Mouse (Mus musculus): Measurements from ENCODE around the gene Susd4. TPM values are rescaled to one million over a fixed set of nuclear protein-coding genes. Genes with fewer than 3 reads are reported as not detected.

Gene Susd4
- polyA plus RNA-seq (2012; rRNA removed), result 0.46 and 0.54 TPM in 2 replicates

DNA sequence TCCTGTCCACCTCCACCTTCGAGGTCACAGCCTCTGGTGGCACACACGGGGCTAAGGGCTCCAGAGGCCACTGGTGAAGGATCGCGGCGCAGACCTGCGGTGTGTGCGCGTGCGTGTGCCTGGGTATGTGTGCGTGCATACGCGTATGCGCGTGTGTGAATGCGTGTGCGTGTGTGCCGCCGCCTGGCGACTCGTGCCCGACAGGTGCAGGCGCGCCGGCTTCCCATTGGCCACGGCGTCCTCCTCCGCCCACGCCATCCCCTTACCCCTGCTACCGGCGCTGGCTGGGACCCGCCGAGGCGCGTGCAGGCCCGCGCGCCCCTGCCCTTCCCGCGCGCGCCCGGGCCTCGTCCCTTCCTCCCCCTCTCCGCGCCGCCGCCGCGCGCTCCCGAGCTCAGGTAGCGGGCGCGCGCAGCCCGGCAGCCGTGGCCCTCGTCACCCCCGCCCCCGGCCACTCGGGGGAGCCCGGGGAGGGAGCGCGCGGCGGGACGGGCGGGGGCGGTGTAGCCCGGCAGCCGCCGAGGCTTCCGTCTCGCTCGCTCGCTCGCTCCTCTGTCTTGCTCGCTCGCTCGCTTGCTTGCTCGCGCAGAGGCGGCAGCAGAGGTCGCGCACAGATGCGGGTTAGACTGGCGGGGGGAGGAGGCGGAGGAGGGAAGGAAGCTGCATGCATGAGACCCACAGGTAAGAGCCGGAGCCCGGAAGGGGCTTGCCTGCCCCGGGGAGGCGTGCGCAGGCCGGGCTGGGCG is at the start of gene Susd4:
Gene Susd4 (plus strand): TSS at position 145 of the 746 bp plus-strand sequence.
- no peak for TF ChIP-seq POLR2A (IDR thresholded peaks at IDR 0.05; ENCODE audit: low read depth, low read length)
- no peak for TF ChIP-seq CTCF (IDR thresholded peaks at IDR 0.05; ENCODE audit: extremely low read depth, insufficient read depth, insufficient read length, insufficient replicate concordance)
- Histone ChIP-seq H3K27me3 (ENCODE audit: control insufficient read depth, insufficient read depth, low read length) (peaks cover 4% of the 10 kb centered on the region; the same call in 1 of the 2 replicates), H3K27ac (ENCODE audit: insufficient read depth, low read length) (no peak within 1 kb of the TSS), H3K36me3 (ENCODE audit: control insufficient read depth, insufficient read depth, low read length) (no peaks in the 10 kb centered on the region), H3K4me1 (ENCODE audit: control insufficient read depth, insufficient read depth, insufficient read length) (peaks cover 3% of the 10 kb centered on the region; the same call in 1 of the 2 replicates), H3K4me3 (ENCODE audit: extremely low read depth, insufficient read depth, insufficient read length) (peak within 1 kb of the TSS; percentile 49)
- under 1% methylated on average over 81 of the region's 95 CpGs for WGBS
- DNase-seq (ENCODE audit: low read depth in 1 of 2, low spot score in 2 of 2), result peak in 1 of 2 experiments; percentile 26

DNA sequence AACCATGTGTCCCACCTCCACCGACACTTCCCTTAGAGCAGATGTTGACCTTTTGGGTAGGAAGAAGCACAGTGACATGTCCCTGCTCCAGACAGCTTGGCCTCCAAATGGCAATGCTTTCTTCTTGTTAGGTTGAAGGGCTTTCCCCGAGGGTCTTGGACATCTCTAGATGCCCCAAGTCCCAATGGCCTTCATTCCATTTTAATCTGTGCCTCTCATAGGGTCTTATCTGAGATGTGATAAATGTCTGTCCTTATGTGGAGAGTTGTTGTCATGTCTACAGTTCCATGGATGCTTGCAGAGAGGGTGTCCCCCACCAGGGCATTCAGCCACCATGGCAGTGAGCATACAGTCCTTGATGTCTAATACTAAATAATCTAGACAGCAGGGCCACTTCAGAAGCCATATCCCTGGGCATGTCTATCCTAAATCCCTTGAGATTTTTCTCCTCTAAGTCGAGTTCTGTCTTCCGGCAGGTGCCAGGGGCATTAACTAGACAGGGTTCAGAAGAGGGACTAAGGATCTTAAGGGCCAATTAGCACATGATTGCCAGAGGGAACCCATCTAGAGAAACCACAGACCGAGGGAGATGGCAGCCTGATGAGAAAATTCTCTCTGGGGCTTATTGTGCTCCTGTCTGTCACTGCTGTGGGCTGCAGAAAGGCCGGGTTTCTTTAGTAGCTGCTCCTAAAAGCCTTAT is 49.3 kb upstream of the Susd4 start:
- H3K36me3 ChIP-seq (ENCODE audit: control insufficient read depth, insufficient read depth, low read length), result no peaks in the 10 kb centered on the region
- no peaks in the 10 kb centered on the region for H3K4me1 ChIP-seq (ENCODE audit: control insufficient read depth, insufficient read depth, insufficient read length)
- no peak overlapping the region for H3K27ac ChIP-seq (ENCODE audit: insufficient read depth, low read length)
- no peaks in the 10 kb centered on the region for H3K27me3 ChIP-seq (ENCODE audit: control insufficient read depth, insufficient read depth, low read length)
- no peak overlapping the region for H3K4me3 ChIP-seq (ENCODE audit: extremely low read depth, insufficient read depth, insufficient read length)
- 85% methylated on average over 6 of the region's 6 CpGs for WGBS
- DNase-seq (ENCODE audit: low read depth in 1 of 2, low spot score in 2 of 2), result no peak
- no peak for TF ChIP-seq CTCF (IDR thresholded peaks at IDR 0.05; ENCODE audit: extremely low read depth, insufficient read depth, insufficient read length, insufficient replicate concordance)
- no peak for TF ChIP-seq POLR2A (IDR thresholded peaks at IDR 0.05; ENCODE audit: low read depth, low read length)

DNA sequence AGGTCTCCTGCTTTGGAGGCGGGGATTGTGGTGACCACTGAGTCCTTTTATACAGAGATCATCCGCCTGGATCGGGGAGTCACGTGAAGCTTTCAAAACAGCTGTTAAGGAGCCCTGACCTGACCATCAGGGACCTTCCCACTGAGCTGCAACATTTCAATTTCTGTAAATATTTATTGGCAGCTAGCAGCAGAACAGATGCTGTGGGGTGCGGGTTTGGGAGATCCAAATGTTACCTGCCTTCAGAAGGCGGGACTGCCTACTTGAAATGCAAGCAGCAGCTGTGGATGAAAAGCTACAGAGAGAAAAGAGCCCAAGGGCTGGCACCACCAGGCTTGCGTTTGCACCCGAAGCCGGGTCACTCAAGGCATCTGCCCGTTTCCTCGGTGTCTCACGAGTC is 36.1 kb upstream of the Susd4 start:
- WGBS, result 89% methylated on average over 12 of the region's 12 CpGs
- no peak for DNase-seq (ENCODE audit: low read depth in 1 of 2, low spot score in 2 of 2)

DNA sequence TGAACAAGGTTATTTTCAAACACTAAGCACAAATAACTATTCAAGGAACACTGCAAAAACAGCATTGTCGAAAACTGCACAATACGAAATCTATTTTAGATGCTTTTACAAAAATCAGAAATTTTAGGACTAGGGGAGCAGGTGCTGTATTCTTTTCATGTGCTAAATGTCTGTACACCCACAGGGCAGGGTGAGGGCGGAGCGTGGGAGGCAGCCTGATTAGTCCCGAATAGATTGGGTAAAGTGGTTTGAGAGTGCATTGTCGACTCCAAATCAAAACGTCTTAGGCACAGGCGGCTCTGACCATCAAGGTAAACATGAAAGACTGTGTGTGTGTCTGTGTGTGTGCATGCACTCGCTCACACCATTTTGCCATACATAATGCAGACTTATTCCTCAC is 34.7 kb upstream of the Susd4 start:
- no peak overlapping the region for H3K4me3 ChIP-seq (ENCODE audit: extremely low read depth, insufficient read depth, insufficient read length)
- WGBS, result 91% methylated on average over 9 of the region's 9 CpGs
- H3K27ac ChIP-seq (ENCODE audit: insufficient read depth, low read length), result no peak overlapping the region
- TF ChIP-seq CTCF (IDR thresholded peaks at IDR 0.05; ENCODE audit: extremely low read depth, insufficient read depth, insufficient read length, insufficient replicate concordance) (no peak), POLR2A (IDR thresholded peaks at IDR 0.05; ENCODE audit: low read depth, low read length) (no peak)
- H3K4me1 ChIP-seq (ENCODE audit: control insufficient read depth, insufficient read depth, insufficient read length), result no peaks in the 10 kb centered on the region
- no peaks in the 10 kb centered on the region for H3K36me3 ChIP-seq (ENCODE audit: control insufficient read depth, insufficient read depth, low read length)
- no peaks in the 10 kb centered on the region for H3K27me3 ChIP-seq (ENCODE audit: control insufficient read depth, insufficient read depth, low read length)
- no peak for DNase-seq (ENCODE audit: low read depth in 1 of 2, low spot score in 2 of 2)

More for the DNA sequence above, 36.1 kb upstream of the Susd4 start:
- TF ChIP-seq CTCF (IDR thresholded peaks at IDR 0.05; ENCODE audit: extremely low read depth, insufficient read depth, insufficient read length, insufficient replicate concordance) (no peak), POLR2A (IDR thresholded peaks at IDR 0.05; ENCODE audit: low read depth, low read length) (no peak)
- H3K36me3 ChIP-seq (ENCODE audit: control insufficient read depth, insufficient read depth, low read length), result no peaks in the 10 kb centered on the region
- no peak overlapping the region for H3K4me3 ChIP-seq (ENCODE audit: extremely low read depth, insufficient read depth, insufficient read length)
- no peaks in the 10 kb centered on the region for H3K4me1 ChIP-seq (ENCODE audit: control insufficient read depth, insufficient read depth, insufficient read length)
- no peaks in the 10 kb centered on the region for H3K27me3 ChIP-seq (ENCODE audit: control insufficient read depth, insufficient read depth, low read length)
- no peak overlapping the region for H3K27ac ChIP-seq (ENCODE audit: insufficient read depth, low read length)

DNA sequence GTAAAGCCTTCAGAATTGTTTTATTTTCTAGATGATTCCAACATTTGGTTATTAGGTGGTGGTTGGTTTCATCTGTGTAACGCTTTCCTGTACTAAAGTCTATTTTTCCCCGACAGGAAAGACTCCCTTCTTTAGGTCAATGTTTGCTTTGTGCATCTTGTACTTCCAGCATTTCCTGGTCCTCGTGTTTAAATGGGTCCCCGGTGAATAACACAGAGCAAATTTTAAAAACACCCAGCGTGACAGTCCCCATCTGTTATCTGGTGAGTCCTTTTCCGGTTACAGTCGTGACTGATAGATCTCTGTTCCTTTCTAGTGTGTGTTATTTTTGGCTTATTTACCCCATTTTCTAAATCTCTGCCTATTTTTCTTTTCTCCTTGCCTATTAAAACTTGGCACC is 31.0 kb upstream of the Susd4 start:
- H3K27me3 ChIP-seq (ENCODE audit: control insufficient read depth, insufficient read depth, low read length), result no peaks in the 10 kb centered on the region
- H3K4me3 ChIP-seq (ENCODE audit: extremely low read depth, insufficient read depth, insufficient read length), result no peak overlapping the region
- 11% methylated on average over 7 of the region's 7 CpGs for WGBS
- no peaks in the 10 kb centered on the region for H3K4me1 ChIP-seq (ENCODE audit: control insufficient read depth, insufficient read depth, insufficient read length)
- DNase-seq (ENCODE audit: low read depth in 1 of 2, low spot score in 2 of 2), result no peak
- no peak overlapping the region for H3K27ac ChIP-seq (ENCODE audit: insufficient read depth, low read length)
- H3K36me3 ChIP-seq (ENCODE audit: control insufficient read depth, insufficient read depth, low read length), result no peaks in the 10 kb centered on the region
- TF ChIP-seq CTCF (IDR thresholded peaks at IDR 0.05; ENCODE audit: extremely low read depth, insufficient read depth, insufficient read length, insufficient replicate concordance) (no peak), POLR2A (IDR thresholded peaks at IDR 0.05; ENCODE audit: low read depth, low read length) (no peak)

DNA sequence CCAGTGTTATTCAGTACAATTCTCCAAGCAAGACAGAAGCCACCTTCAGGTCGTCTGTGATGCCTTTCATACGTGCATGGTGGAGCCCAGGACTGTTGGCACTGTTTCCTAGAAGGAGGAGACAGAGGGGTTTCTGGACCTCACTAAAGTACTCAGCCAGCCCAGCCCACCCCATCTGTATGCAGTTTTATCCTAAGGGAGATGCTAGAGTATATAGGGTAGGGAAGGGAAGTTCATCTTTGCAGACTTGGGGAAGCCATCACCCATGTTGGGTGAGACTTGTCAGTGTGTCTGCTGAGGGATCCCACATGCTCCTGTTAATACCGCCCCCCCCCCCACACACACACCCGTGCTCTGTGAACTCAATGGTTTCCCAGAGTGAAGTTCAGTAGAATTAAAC is 27.8 kb upstream of the Susd4 start:
- Histone ChIP-seq H3K4me3 (ENCODE audit: extremely low read depth, insufficient read depth, insufficient read length) (no peak overlapping the region), H3K4me1 (ENCODE audit: control insufficient read depth, insufficient read depth, insufficient read length) (no peaks in the 10 kb centered on the region), H3K36me3 (ENCODE audit: control insufficient read depth, insufficient read depth, low read length) (no peaks in the 10 kb centered on the region), H3K27ac (ENCODE audit: insufficient read depth, low read length) (no peak overlapping the region), H3K27me3 (ENCODE audit: control insufficient read depth, insufficient read depth, low read length) (no peaks in the 10 kb centered on the region)
- no peak for TF ChIP-seq POLR2A (IDR thresholded peaks at IDR 0.05; ENCODE audit: low read depth, low read length)
- no peak for TF ChIP-seq CTCF (IDR thresholded peaks at IDR 0.05; ENCODE audit: extremely low read depth, insufficient read depth, insufficient read length, insufficient replicate concordance)
- DNase-seq (ENCODE audit: low read depth in 1 of 2, low spot score in 2 of 2), result no peak
- WGBS, result 72% methylated on average over 4 of the region's 4 CpGs

DNA sequence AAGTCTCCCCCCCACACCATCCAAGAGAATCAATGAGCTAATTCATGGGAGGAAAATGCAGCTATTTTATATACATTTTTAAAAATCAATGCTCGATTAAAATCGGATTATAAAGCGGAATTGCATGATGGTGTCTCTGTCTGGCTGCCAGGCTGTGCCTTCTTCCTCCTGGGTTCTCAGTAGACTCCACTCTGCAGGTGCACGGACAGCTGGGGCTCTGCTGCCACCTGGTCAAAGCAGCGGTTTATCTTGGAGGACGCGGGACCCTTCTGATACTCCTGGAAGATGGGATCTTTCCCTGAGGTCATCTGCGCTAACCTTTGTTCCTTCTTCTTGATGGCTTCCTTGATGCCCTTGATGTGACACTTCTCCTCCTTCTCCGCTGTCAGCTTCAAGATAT is 16.6 kb upstream of the Susd4 start:
- no peak for TF ChIP-seq CTCF (IDR thresholded peaks at IDR 0.05; ENCODE audit: extremely low read depth, insufficient read depth, insufficient read length, insufficient replicate concordance)
- no peak for TF ChIP-seq POLR2A (IDR thresholded peaks at IDR 0.05; ENCODE audit: low read depth, low read length)
- no peak for DNase-seq (ENCODE audit: low read depth in 1 of 2, low spot score in 2 of 2)
- whole genome bisulfite sequencing, result 91% methylated on average over 9 of the region's 9 CpGs
- Histone ChIP-seq H3K4me1 (ENCODE audit: control insufficient read depth, insufficient read depth, insufficient read length) (no peaks in the 10 kb centered on the region), H3K4me3 (ENCODE audit: extremely low read depth, insufficient read depth, insufficient read length) (no peak overlapping the region), H3K36me3 (ENCODE audit: control insufficient read depth, insufficient read depth, low read length) (no peaks in the 10 kb centered on the region), H3K27ac (ENCODE audit: insufficient read depth, low read length) (no peak overlapping the region), H3K27me3 (ENCODE audit: control insufficient read depth, insufficient read depth, low read length) (no peaks in the 10 kb centered on the region)

Measured in spleen, adult 2 months (tissue).